Mouse (Mus musculus): Measurements from ENCODE around the gene Rpa2. TPM values are rescaled to one million over a fixed set of nuclear protein-coding genes. Genes with fewer than 3 reads are reported as not detected.
"Not testable (repeated sequence)": the region's sequence is repeated elsewhere in the genome, so short reads cannot be mapped to it uniquely, and the experiment has no call there.

The Rpa2 gene
- total RNA-seq (2021) = 10 to 100 TPM; 15.4 to 16.0 TPM

GRCm38 (mm10) chr4:132767914-132768876 lies at the start of gene Rpa2:
Rpa2 (plus strand) TSS chr4:132768332.
- intact Hi-C loops (cut with DNase I) = no loop called here
- peak; percentile 99 for DNase-seq

- DNase-seq = no peak
- intact Hi-C loops (cut with DNase I) = no loop called here
These were observed 39.9 kb upstream of the Rpa2 start for GRCm38 (mm10) chr4:132728233-132728632.

DNA sequence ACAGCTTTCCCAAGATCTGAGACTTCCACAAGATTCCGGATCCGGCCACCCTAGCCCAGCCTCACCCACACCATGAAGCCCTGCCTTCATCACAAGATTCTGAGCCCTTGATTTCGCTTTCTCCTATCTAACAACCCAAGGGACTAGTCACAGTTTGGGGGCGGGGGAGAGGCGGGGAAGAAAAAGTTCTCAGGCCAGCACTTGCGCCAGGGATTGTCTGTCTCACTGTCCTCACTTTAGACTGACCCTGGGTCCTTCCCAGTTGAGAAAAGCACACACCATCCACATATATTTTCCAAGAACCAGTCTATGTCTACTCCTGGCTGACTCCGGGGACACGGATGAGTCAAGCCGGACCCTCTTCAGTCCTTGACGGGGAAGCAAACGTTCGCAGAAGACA lies 36.5 kb upstream of the Rpa2 start:
- DNase-seq = no peak
- intact Hi-C loops (cut with DNase I) = no loop called here

GRCm38 (mm10) chr4:132732148-132732684 lies 35.9 kb upstream of the Rpa2 start, which contains the start of gene Xkr8:
Xkr8 (minus strand) TSS chr4:132732546.
- intact Hi-C loops (cut with DNase I) = no loop called here

GRCm38 (mm10) chr4:132733071-132733770 lies 34.9 kb upstream of the Rpa2 start:
- intact Hi-C loops (cut with DNase I) = no loop called here
- DNase-seq = no peak

More at GRCm38 (mm10) chr4:132732148-132732684, 35.9 kb upstream of the Rpa2 start, which contains the start of gene Xkr8:
- peak; percentile 91 for DNase-seq

DNA sequence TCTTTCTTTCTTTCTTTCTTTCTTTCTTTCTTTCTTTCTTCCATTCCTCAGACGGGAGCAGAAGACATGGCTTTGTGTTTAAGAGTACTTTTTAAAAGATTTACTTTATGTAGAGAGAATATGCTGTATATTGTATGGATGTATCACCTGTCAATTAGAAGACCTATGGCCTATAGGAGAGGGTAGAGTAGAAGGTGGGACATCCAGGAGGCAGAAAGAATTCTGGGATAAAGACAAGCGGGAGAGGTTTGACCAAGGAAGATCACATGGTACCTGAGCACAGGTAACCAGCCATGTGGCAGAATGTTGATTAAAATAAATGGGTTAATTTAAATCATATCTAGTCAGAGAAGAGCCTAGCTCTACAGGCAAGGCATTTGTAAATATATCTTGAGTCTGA lies 33.4 kb upstream of the Rpa2 start:
- intact Hi-C loops (cut with DNase I) = no loop called here

DNA sequence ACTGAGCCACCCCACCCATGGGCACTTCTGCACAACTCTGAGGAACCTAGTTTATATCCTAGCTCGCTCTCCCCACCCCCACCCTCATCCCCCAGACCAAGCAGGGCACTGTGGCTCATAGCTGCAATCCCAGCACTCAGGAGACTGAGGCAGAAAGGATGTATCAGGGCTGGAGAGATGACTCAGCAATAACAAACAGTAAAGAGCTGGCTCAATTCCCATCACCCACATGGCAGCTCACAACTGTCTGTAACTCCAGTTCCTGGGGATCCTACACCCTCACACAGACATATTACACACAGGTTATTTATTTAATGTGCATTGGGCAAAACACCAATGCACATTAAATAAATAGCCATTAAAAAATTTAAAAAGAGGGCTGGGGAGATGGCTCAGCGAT lies 32.7 kb upstream of the Rpa2 start:
- DNase-seq = no peak
- intact Hi-C loops (cut with DNase I) = no loop called here

More for the DNA sequence above, 33.4 kb upstream of the Rpa2 start:
- no peak for DNase-seq

GRCm38 (mm10) chr4:132735894-132736293 lies 32.2 kb upstream of the Rpa2 start:
- intact Hi-C loops (cut with DNase I) = no loop called here
- no peak for DNase-seq

GRCm38 (mm10) chr4:132737154-132737553 lies 31.0 kb upstream of the Rpa2 start:
- intact Hi-C loops (cut with DNase I); DNase-seq: not testable (repeated sequence)

DNA sequence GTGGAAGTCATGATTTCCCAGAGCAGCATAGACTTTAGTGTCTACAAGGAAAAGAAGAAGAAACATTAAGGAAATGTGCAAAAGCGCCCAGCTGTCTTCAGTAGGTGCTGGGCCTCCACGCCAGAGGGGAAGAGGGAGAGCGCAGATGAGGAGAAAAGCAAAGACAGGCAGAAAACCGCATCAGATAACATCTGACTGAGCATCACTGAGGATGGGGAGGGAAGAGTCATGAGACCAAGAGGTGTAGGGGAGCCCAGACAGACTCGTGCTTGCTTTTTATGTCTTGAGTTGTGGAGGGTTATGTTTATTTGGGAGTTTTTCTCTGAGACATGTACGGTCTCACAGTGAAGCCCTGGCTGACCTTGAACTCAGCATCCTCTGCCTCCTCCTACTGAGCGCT lies 26.6 kb upstream of the Rpa2 start:
- no peak for DNase-seq
- intact Hi-C loops (cut with DNase I) = no loop called here

- intact Hi-C loops (cut with DNase I) = no loop called here
- no peak for DNase-seq
These were observed 23.9 kb upstream of the Rpa2 start for GRCm38 (mm10) chr4:132743992-132744911.

DNA sequence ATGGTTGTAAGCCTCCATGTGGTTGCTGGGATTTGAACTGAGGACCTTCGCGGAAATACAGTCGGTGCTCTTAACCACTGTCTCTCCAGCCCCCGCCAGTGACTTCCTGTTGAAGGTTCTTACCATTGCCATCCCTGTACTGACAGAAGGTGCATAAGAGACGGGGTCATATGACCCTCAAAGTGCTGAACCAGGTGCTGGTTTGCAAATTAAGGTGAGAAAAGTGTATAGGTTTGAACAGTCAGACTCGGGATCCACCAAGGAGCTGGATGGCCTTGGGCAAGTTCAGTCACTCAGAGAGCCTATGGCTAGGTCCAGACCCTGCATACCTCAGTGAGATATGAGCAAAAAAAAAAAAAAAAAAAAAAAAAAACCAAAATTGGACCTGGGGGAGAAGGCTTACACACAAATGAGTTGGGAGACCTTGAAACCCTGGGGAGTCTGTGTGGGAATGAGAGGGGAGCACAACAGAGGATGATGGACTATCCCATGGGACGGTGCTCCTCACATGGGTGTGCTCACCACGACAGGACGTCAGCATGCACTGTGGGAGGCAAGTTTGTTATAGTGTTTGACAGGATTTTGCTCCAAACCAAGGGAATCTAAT lies 21.1 kb upstream of the Rpa2 start:
- DNase-seq = no peak
- intact Hi-C loops (cut with DNase I) = no loop called here

DNA sequence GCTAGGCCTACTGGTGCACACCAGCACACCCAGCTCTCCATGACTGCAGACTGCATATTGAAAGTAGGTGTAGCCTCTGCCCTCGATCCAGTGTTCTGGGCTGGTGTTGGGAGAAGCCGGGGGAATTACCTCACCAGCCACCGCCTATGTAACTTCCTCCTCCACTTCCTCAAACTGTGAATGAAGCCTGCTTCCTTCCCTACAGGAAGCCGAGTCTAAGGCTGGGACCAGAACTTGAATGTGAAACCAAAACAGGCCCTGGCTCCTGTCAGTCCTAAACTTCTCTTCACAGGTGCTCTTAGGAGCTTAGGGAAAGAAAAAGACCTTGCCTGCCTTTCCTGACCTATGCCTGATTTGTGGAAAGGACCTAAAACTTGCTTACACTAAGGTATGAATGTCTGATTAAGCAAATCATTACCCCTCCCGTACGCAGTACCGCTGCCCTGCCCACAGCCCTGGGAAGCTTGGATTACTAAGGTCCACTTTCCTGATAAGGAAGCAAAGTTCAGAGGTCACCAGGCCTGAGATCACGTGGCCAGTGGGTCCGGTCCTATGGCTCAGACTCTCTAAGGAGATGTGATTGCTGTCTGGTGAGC lies 20.4 kb upstream of the Rpa2 start:
- no peak for DNase-seq
- intact Hi-C loops (cut with DNase I) = no loop called here

GRCm38 (mm10) chr4:132748778-132749177 lies 19.4 kb upstream of the Rpa2 start:
- DNase-seq = no peak
- intact Hi-C loops (cut with DNase I) = no loop called here

GRCm38 (mm10) chr4:132749258-132749982 lies 18.7 kb upstream of the Rpa2 start:
- intact Hi-C loops (cut with DNase I) = no loop called here
- no peak for DNase-seq

DNA sequence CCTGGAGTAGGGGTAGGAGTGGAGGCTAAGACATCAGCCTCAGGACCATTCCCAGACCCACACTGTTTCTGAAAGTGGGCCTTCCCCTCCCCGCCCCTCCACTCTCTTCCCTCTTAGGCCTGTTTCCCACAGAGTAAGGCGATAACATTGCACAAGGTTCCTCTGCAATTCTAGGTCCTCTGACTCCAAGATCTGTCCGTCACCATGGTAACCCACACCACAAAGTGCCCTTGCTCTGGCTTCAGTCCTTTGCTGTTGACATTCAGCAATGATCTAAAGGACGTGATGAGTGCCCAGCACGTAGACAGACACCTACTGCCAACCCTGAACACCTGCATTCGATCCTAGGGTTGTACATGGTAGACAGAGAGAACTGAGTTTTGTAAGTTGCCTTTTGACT lies 15.1 kb upstream of the Rpa2 start:
- no peak for DNase-seq

DNA sequence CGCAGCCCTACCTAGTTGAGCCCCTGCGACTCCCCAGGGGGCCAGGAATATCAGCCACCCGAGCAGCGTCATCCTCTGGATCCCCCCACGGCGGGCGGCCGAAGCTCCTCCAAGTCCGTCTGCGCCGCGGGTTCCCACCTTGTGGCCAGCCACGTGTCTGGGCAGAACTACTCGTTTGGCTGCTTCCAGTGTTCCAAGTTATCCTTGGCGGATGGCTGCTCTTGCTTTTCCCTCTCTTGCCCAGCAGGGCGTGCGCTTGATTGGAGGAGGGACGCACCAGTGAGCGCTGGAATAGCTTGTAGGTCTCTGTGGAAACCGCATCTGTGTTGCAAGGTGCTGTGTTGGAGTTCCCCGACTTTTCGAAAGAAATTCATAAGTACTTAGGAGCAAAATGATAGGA lies 11.2 kb upstream of the Rpa2 start, which contains the start of gene Smpdl3b:
Gene Smpdl3b, minus strand, starts transcription at position 279 of the 400 bp plus-strand sequence.
- peak; percentile 69 for DNase-seq
- intact Hi-C loops (cut with DNase I) = no loop called here

More for the DNA sequence above, 15.1 kb upstream of the Rpa2 start:
- intact Hi-C loops (cut with DNase I) = no loop called here

DNA sequence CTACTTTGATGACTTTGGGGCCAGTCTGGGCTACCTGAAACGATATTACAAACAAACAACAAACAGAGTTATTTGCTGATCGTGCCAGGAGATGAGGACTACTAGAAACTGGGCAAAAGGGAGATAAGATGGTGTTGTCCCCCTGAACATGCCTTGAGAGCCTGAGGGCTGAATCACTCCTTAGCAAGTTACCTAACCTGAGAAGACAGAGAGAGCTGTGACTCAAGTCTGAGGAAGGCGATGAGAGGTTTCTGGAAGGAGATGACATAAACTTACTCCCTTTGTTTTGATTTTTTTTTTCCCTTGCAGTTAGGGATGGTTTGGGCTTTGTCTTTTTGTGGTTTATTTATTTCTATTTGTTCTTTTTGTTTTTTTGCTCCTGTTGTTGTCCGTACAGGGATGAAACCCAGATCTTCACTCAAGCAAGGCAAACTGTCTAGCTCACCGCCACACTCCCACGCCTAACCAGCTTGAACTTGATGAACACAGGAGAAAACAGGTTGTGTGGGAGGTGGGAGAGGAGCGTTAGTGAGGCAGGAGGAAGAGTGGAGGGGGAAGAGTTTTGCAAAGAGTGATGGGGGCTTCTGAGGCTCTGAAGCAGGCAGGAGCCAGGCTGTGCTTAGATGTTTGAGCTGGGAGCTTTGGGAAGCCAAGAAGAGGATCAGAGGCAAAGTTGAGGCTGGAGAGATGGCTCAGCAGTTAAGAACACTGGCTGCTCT lies 10.3 kb upstream of the Rpa2 start:
- no peak for DNase-seq
- intact Hi-C loops (cut with DNase I) = no loop called here

Data from left cerebral cortex, postnatal 4 days (tissue).